Mouse (Mus musculus) cortical plate, adult 2 months (tissue): ENCODE measurements at regions not wholly inside any gene's neighbourhood (a gene's known extent, or its start where the extent isn't known, plus 50 kb on each side); places are given as distances from the start of the nearest gene placed in this dataset.

Experiments used
- H3K27ac ChIP-seq: fragments of 200-500 bp; 2 replicates; pipeline ENCODE4 v1.5.1; 2012; ENCODE audit warnings: low read length, control low read depth, inconsistent platforms; ENCODE audit not compliant: insufficient read depth
- H3K4me1 ChIP-seq: fragments of 200-500 bp; 2 replicates; pipeline ENCODE4 v1.6.1; 2011; ENCODE audit warnings: low read length; ENCODE audit not compliant: control insufficient read depth, insufficient read depth
- H3K4me3 ChIP-seq: fragments of 200-500 bp; 2 replicates; pipeline ENCODE4 v1.5.1; 2011; ENCODE audit warnings: mild to moderate bottlenecking, low read length, control low read depth; ENCODE audit not compliant: insufficient read depth
- CTCF ChIP-seq: fragments of 200-500 bp; IDR thresholded peaks from 2 replicates; pipeline ENCODE4 v1.5.1; 2011; ENCODE audit warnings: mild to moderate bottlenecking, control low read depth, low read length; ENCODE audit not compliant: insufficient read depth; ENCODE audit errors: extremely low read depth
- POLR2A ChIP-seq: fragments of 200-500 bp; IDR thresholded peaks from 2 replicates; pipeline ENCODE4 v1.6.1; 2011; ENCODE audit warnings: mild to moderate bottlenecking, low read length, control low read depth; ENCODE audit not compliant: insufficient read depth; ENCODE audit errors: extremely low read depth

DNA sequence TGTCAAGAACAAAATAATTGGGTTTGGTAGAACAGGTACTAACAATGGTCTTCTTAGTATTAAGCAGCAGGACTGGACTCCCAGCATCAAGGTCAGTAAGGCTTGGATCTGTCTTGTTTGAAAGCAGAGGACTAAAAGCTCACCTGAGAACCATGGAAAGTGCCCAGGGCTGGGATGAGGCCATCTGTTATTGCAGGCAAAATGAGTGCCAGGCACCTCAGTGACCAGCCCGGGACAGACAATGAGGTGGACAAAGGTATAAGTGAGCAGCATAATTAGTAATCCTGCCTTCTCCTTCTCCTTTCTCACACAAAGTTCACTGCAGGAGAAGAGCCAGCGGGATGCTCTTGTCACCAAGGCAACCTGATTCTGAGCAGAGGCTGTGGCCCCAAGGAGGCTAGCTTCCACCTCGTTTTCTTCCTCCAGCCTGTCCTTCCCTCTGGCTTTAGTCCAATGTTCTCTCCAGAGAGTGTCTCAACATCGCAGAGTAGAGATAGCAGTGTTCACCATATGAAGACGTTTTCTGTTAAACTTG is 198.7 kb downstream of the CK137956 start:
- H3K4me3 ChIP-seq, result no peak overlapping the region
- no peak overlapping the region for H3K27ac ChIP-seq
- TF ChIP-seq POLR2A, result no peak
- no peak for TF ChIP-seq CTCF
- no peaks in the 10 kb centered on the region for H3K4me1 ChIP-seq

GRCm38 (mm10) chr4:127763736-127764135 is 207.0 kb downstream of the CK137956 start:
- no peak overlapping the region for H3K4me3 ChIP-seq
- H3K27ac ChIP-seq, result no peak overlapping the region
- no peak for TF ChIP-seq CTCF
- no peak; the same call in 1 of the 2 replicates for TF ChIP-seq POLR2A
- peaks cover 5% of the 10 kb centered on the region for H3K4me1 ChIP-seq

DNA sequence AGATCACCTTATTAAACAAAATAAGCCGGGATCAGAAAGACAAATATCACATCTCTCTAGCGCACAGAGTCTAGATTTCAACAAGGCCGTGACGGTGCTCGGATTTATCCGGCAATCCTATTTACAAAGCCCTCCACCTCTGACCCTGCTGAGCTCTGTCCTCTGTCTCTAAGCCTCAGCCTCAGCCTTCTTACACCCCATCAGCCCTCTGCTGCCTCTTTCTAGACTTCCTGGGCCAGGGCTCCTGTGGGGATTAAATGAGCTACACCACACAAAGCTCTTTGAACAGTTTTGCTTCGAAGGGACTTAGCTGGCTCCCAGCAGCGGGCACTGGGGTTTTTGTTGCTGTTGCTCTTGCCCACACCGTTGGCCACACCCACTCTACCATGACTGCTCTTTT is 211.8 kb downstream of the CK137956 start:
- H3K4me1 ChIP-seq, result peaks cover 3% of the 10 kb centered on the region
- H3K4me3 ChIP-seq, result no peak overlapping the region
- H3K27ac ChIP-seq, result no peak overlapping the region
- TF ChIP-seq POLR2A (no peak), CTCF (no peak)

- H3K27ac ChIP-seq, result no peak overlapping the region
- H3K4me3 ChIP-seq, result no peak overlapping the region
- TF ChIP-seq POLR2A (no peak), CTCF (no peak)
- H3K4me1 ChIP-seq, result no peaks in the 10 kb centered on the region
Measured at GRCm38 (mm10) chr4:127756238-127756637, 214.5 kb downstream of the CK137956 start.

GRCm38 (mm10) chr4:127750781-127751180 is 220.0 kb downstream of the CK137956 start:
- no peak overlapping the region for H3K4me3 ChIP-seq
- no peak for TF ChIP-seq CTCF
- TF ChIP-seq POLR2A, result no peak
- H3K4me1 ChIP-seq, result no peaks in the 10 kb centered on the region
- H3K27ac ChIP-seq, result no peak overlapping the region

DNA sequence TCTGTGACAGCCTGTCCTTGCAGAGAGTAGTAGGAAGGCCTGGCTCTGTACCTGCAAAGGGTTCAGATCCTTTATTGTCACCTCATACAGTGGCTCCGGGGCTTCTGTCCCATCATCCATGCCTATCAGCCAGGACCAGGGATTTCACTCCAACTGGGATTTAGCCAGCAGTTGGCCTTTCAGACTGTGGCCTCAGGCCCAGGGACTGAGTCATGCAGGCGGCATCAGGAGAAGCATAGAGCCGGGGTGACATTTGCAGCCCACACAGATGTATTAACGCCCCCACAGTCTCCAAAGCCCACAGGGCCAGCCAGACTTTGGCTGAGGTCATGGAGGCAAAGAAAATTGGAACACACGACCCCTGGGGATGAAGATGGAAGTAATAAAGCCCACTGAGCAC is 222.9 kb downstream of the CK137956 start:
- no peak for TF ChIP-seq POLR2A
- no peak for TF ChIP-seq CTCF
- no peaks in the 10 kb centered on the region for H3K4me1 ChIP-seq
- no peak overlapping the region for H3K27ac ChIP-seq
- no peak overlapping the region for H3K4me3 ChIP-seq

GRCm38 (mm10) chr4:127736781-127737180 is 234.0 kb downstream of the CK137956 start:
- Histone ChIP-seq H3K4me3 (no peak overlapping the region), H3K27ac (no peak overlapping the region), H3K4me1 (peaks cover 5% of the 10 kb centered on the region)
- TF ChIP-seq CTCF, result no peak
- TF ChIP-seq POLR2A, result no peak

DNA sequence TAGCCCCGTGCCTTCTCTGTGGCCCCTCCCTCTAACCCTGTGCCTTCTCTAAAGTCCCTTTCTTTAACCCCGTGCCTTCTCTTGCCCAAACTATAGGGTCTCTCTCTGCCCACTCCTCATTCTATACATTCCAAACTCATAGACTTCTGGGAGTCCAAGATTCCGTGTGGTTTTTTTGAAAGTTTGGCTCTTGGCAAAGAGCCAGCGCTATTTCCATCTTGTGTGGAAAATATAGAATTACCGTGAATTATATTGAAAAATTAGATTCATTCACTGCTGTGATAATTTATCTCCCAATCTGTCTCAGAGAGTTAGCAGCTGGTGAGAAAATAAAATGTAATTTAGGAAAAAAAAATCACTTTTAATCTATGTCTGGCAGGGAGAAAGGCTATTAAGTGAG is 234.6 kb downstream of the CK137956 start:
- no peak overlapping the region for H3K4me3 ChIP-seq
- TF ChIP-seq CTCF (no peak), POLR2A (no peak)
- H3K27ac ChIP-seq, result no peak overlapping the region
- H3K4me1 ChIP-seq, result peaks cover 5% of the 10 kb centered on the region

- Histone ChIP-seq H3K4me3 (no peak overlapping the region), H3K4me1 (peaks cover 5% of the 10 kb centered on the region), H3K27ac (no peak overlapping the region)
- no peak for TF ChIP-seq CTCF
- no peak for TF ChIP-seq POLR2A
Measured at GRCm38 (mm10) chr4:127734641-127735040, 236.1 kb downstream of the CK137956 start.

DNA sequence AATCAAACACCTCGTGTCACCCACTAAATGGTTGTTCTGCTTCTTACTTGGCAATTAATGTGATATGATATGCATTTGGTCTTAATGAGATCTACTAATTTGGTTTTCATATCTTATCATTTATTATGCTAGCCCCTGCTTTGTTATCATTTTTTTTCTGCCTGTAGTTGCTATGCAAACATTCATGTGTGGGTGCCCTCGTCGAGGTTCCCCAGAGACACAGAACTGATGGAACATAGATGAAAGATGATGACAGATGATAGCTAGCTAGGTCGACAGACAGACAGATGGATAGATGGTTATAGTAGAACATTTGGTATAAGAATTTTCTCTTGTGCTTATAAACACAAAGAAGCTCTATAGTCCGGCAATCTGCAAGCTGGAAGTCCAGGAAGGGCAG is 252.1 kb downstream of the CK137956 start:
- Histone ChIP-seq H3K4me1 (no peaks in the 10 kb centered on the region), H3K27ac (no peak overlapping the region), H3K4me3 (no peak overlapping the region)
- no peak for TF ChIP-seq CTCF
- no peak for TF ChIP-seq POLR2A

GRCm38 (mm10) chr4:127712274-127712673 is 258.5 kb downstream of the CK137956 start:
- no peak overlapping the region for H3K27ac ChIP-seq
- no peak overlapping the region for H3K4me3 ChIP-seq
- TF ChIP-seq CTCF (no peak), POLR2A (no peak)
- H3K4me1 ChIP-seq, result no peaks in the 10 kb centered on the region
